Mouse (Mus musculus): ENCODE measurements around the gene Pdgfc. TPM values are rescaled to one million over a fixed set of nuclear protein-coding genes. Genes with fewer than 3 reads are reported as not detected.

Pdgfc gene
- polyA plus RNA-seq, 1 experiment from 2014 or later = 6.1 TPM

GRCm38 (mm10) chr3:81039131-81039653 is 3.0 kb downstream of the Pdgfc start:
- no peak overlapping the region for H3K4me3 ChIP-seq (ENCODE audit: low read depth, low read length)
- H3K4me2 ChIP-seq (replicated peaks; ENCODE audit: low read depth) = no peak overlapping the region; the same call in 1 of the 2 replicates
- H3K27me3 ChIP-seq (replicated peaks; ENCODE audit: control insufficient read depth, insufficient read depth, low read length) = no peaks in the 10 kb centered on the region
- peak; percentile 79 for TF ChIP-seq CTCF (IDR thresholded peaks at IDR 0.05; ENCODE audit: low read depth)
- 0 out of 2 replicates have a peak, but pooled peaks cover 4% of the 10 kb centered on the region for H3K4me1 ChIP-seq (replicated peaks; ENCODE audit: control insufficient read depth, insufficient read depth, low read length)
- WGBS = 15% methylated on average over 2 of the region's 2 CpGs
- no peak overlapping the region for H3K9ac ChIP-seq (ENCODE audit: low read depth, low read length)
- no peaks in the 10 kb centered on the region for H3K9me3 ChIP-seq (ENCODE audit: control insufficient read depth)
- H3K27ac ChIP-seq (ENCODE audit: low read depth, low read length) = no peak overlapping the region
- no peak; the same call in 1 of the 2 replicates for ATAC-seq
- H3K36me3 ChIP-seq (ENCODE audit: control insufficient read depth, insufficient read depth) = no peaks in the 10 kb centered on the region

GRCm38 (mm10) chr3:81044653-81045343 is 8.6 kb downstream of the Pdgfc start:
- ATAC-seq = no peak
- Histone ChIP-seq H3K27me3 (replicated peaks; ENCODE audit: control insufficient read depth, insufficient read depth, low read length) (no peaks in the 10 kb centered on the region), H3K4me1 (replicated peaks; ENCODE audit: control insufficient read depth, insufficient read depth, low read length) (no peaks in the 10 kb centered on the region), H3K9me3 (ENCODE audit: control insufficient read depth) (no peaks in the 10 kb centered on the region), H3K4me2 (replicated peaks; ENCODE audit: low read depth) (no peak overlapping the region), H3K9ac (ENCODE audit: low read depth, low read length) (no peak overlapping the region), H3K4me3 (ENCODE audit: low read depth, low read length) (no peak overlapping the region), H3K36me3 (ENCODE audit: control insufficient read depth, insufficient read depth) (no peaks in the 10 kb centered on the region), H3K27ac (ENCODE audit: low read depth, low read length) (no peak overlapping the region)
- TF ChIP-seq CTCF (IDR thresholded peaks at IDR 0.05; ENCODE audit: low read depth) = no peak
- 64% methylated on average over 2 of the region's 2 CpGs for WGBS

GRCm38 (mm10) chr3:81045344-81046050 is 9.3 kb downstream of the Pdgfc start:
- no peak for TF ChIP-seq CTCF (IDR thresholded peaks at IDR 0.05; ENCODE audit: low read depth)
- Histone ChIP-seq H3K9me3 (ENCODE audit: control insufficient read depth) (no peaks in the 10 kb centered on the region), H3K4me2 (replicated peaks; ENCODE audit: low read depth) (no peak overlapping the region), H3K36me3 (ENCODE audit: control insufficient read depth, insufficient read depth) (no peaks in the 10 kb centered on the region), H3K4me3 (ENCODE audit: low read depth, low read length) (no peak overlapping the region), H3K9ac (ENCODE audit: low read depth, low read length) (no peak overlapping the region), H3K27ac (ENCODE audit: low read depth, low read length) (no peak overlapping the region), H3K4me1 (replicated peaks; ENCODE audit: control insufficient read depth, insufficient read depth, low read length) (no peaks in the 10 kb centered on the region), H3K27me3 (replicated peaks; ENCODE audit: control insufficient read depth, insufficient read depth, low read length) (no peaks in the 10 kb centered on the region)
- no peak for ATAC-seq
- 66% methylated on average over 5 of the region's 5 CpGs for WGBS

GRCm38 (mm10) chr3:81046652-81047607 is 10.7 kb downstream of the Pdgfc start:
- no peak for ATAC-seq
- Histone ChIP-seq H3K4me1 (replicated peaks; ENCODE audit: control insufficient read depth, insufficient read depth, low read length) (no peaks in the 10 kb centered on the region), H3K36me3 (ENCODE audit: control insufficient read depth, insufficient read depth) (no peaks in the 10 kb centered on the region), H3K9me3 (ENCODE audit: control insufficient read depth) (no peaks in the 10 kb centered on the region), H3K4me3 (ENCODE audit: low read depth, low read length) (no peak overlapping the region), H3K9ac (ENCODE audit: low read depth, low read length) (no peak overlapping the region), H3K27ac (ENCODE audit: low read depth, low read length) (no peak overlapping the region), H3K4me2 (replicated peaks; ENCODE audit: low read depth) (no peak overlapping the region), H3K27me3 (replicated peaks; ENCODE audit: control insufficient read depth, insufficient read depth, low read length) (no peaks in the 10 kb centered on the region)
- 38% methylated on average over 10 of the region's 10 CpGs for WGBS
- TF ChIP-seq CTCF (IDR thresholded peaks at IDR 0.05; ENCODE audit: low read depth) = no peak

GRCm38 (mm10) chr3:81051522-81051921 is 15.3 kb downstream of the Pdgfc start:
- no peak for TF ChIP-seq CTCF (IDR thresholded peaks at IDR 0.05; ENCODE audit: low read depth)
- H3K9me3 ChIP-seq (ENCODE audit: control insufficient read depth) = no peaks in the 10 kb centered on the region
- H3K9ac ChIP-seq (ENCODE audit: low read depth, low read length) = no peak overlapping the region
- H3K4me3 ChIP-seq (ENCODE audit: low read depth, low read length) = no peak overlapping the region
- H3K36me3 ChIP-seq (ENCODE audit: control insufficient read depth, insufficient read depth) = no peaks in the 10 kb centered on the region
- H3K4me2 ChIP-seq (replicated peaks; ENCODE audit: low read depth) = no peak overlapping the region
- no peak overlapping the region for H3K27ac ChIP-seq (ENCODE audit: low read depth, low read length)
- ATAC-seq = no peak
- H3K27me3 ChIP-seq (replicated peaks; ENCODE audit: control insufficient read depth, insufficient read depth, low read length) = no peaks in the 10 kb centered on the region
- H3K4me1 ChIP-seq (replicated peaks; ENCODE audit: control insufficient read depth, insufficient read depth, low read length) = no peaks in the 10 kb centered on the region

- H3K9ac ChIP-seq (ENCODE audit: low read depth, low read length) = no peak overlapping the region
- H3K4me3 ChIP-seq (ENCODE audit: low read depth, low read length) = no peak overlapping the region
- no peaks in the 10 kb centered on the region for H3K27me3 ChIP-seq (replicated peaks; ENCODE audit: control insufficient read depth, insufficient read depth, low read length)
- TF ChIP-seq CTCF (IDR thresholded peaks at IDR 0.05; ENCODE audit: low read depth) = no peak
- H3K27ac ChIP-seq (ENCODE audit: low read depth, low read length) = no peak overlapping the region
- no peaks in the 10 kb centered on the region for H3K4me1 ChIP-seq (replicated peaks; ENCODE audit: control insufficient read depth, insufficient read depth, low read length)
- no peaks in the 10 kb centered on the region for H3K9me3 ChIP-seq (ENCODE audit: control insufficient read depth)
- no peaks in the 10 kb centered on the region for H3K36me3 ChIP-seq (ENCODE audit: control insufficient read depth, insufficient read depth)
- H3K4me2 ChIP-seq (replicated peaks; ENCODE audit: low read depth) = no peak overlapping the region
- 75% methylated on average over 6 of the region's 6 CpGs for WGBS
- no peak for ATAC-seq
These were observed 16.2 kb downstream of the Pdgfc start for GRCm38 (mm10) chr3:81052422-81052821.
